Comparison of ENCODE assay signal across 8 mouse cellular contexts in genomic region chr6:99520676-99521037, GRCm38 (mm10). TPM values are rescaled to one million over a fixed set of nuclear protein-coding genes. Genes with fewer than 3 reads are reported as not detected.
A peak's percentile ranks its signal among the peaks of the same experiment; 100 is the strongest.
DNase-seq lines count a peak whose midpoint lies in the region; ATAC-seq and TF ChIP-seq lines count a peak whose summit lies in the region.

No protein-coding gene starts in this region.

- no peaks in the 10 kb centered on the region for H3K36me3 ChIP-seq in heart, embryonic 14.5 days (ENCODE audit: control insufficient read depth, insufficient read depth, low read length)
- no peaks in the 10 kb centered on the region for H3K36me3 ChIP-seq in MEL (ENCODE audit: control insufficient read depth in 1 of 2, insufficient read depth in 2 of 2, low read length in 2 of 2)
- no peaks in the 10 kb centered on the region for H3K36me3 ChIP-seq in heart, postnatal 0 days (replicated peaks; ENCODE audit: control insufficient read depth, insufficient read depth, low read length)
- H3K36me3 ChIP-seq in midbrain, embryonic 12.5 days = no peaks in the 10 kb centered on the region

- H3K4me2 ChIP-seq in heart, embryonic 14.5 days (ENCODE audit: low read length) = peak overlapping the region; percentile 75
- peak overlapping the region; percentile 93 for H3K4me2 ChIP-seq in heart, postnatal 0 days (ENCODE audit: low read depth, low read length)
- peak overlapping the region; percentile 92 for H3K4me2 ChIP-seq in midbrain, embryonic 12.5 days (replicated peaks)

- TF ChIP-seq RAD21 in MEL (IDR thresholded peaks at IDR 0.05; ENCODE audit: low read depth, low read length) = no peak

- H3K9me3 ChIP-seq in heart, embryonic 14.5 days (ENCODE audit: control insufficient read depth, low read length) = no peaks in the 10 kb centered on the region
- no peaks in the 10 kb centered on the region for H3K9me3 ChIP-seq in MEL (replicated peaks; ENCODE audit: insufficient read depth, low read length)
- no peaks in the 10 kb centered on the region for H3K9me3 ChIP-seq in heart, postnatal 0 days (replicated peaks; ENCODE audit: control insufficient read depth, low read length)
- H3K9me3 ChIP-seq in midbrain, embryonic 12.5 days = no peaks in the 10 kb centered on the region

- no peak for DNase-seq in heart, adult 9 months (ENCODE audit: low spot score in 2 of 2)
- DNase-seq in MEL (ENCODE audit: low read depth, low spot score) = no peak
- no peak for DNase-seq in heart, postnatal 0 days (ENCODE audit: low spot score)
- DNase-seq in right cerebral cortex, postnatal 36 days (ENCODE audit: low spot score in 2 of 2) = no peak
- no peak for DNase-seq in kidney, adult 18-20 months
- DNase-seq in spleen, postnatal 10 days (ENCODE audit: low spot score in 2 of 2) = no peak

- peak overlapping the region; percentile 98 for H3K9ac ChIP-seq in heart, embryonic 14.5 days (ENCODE audit: low read length)
- H3K9ac ChIP-seq in MEL (ENCODE audit: control insufficient read depth, low read depth, low read length, poor library complexity, severe bottlenecking) = peak overlapping the region; percentile 22; the same call in 1 of the 2 replicates
- peak overlapping the region; percentile 85 for H3K9ac ChIP-seq in heart, postnatal 0 days (replicated peaks; ENCODE audit: low read depth, low read length)
- H3K9ac ChIP-seq in midbrain, embryonic 12.5 days (replicated peaks) = peak overlapping the region; percentile 91

- 0 out of 4 replicates have a peak, but pooled peaks of 1 of the 2 experiments have one; percentile 18 for TF ChIP-seq POLR2A in MEL (IDR thresholded peaks at IDR 0.05; ENCODE audit: control insufficient read depth in 1 of 2, insufficient read depth in 1 of 2, low read depth in 1 of 2, low read length in 2 of 2, poor library complexity in 1 of 2)

- WGBS in heart, embryonic 14.5 days = 0% methylated on average over 25 of the region's 27 CpGs
- WGBS in heart, postnatal 0 days = 0% methylated on average over 24 of the region's 27 CpGs
- WGBS in midbrain, embryonic 12.5 days = 0% methylated on average over 27 of the region's 27 CpGs

- peak overlapping the region; percentile 84 to 100 for H3K27ac ChIP-seq in heart, embryonic 14.5 days (replicated peaks in 1 of 2; ENCODE audit: control insufficient read depth in 1 of 2, insufficient read depth in 1 of 2, low read depth in 2 of 2, low read length in 2 of 2)
- no peak overlapping the region for H3K27ac ChIP-seq in MEL (ENCODE audit: control insufficient read depth, low read depth, low read length)
- peak overlapping the region; percentile 99 for H3K27ac ChIP-seq in heart, postnatal 0 days (ENCODE audit: low read depth)
- peak overlapping the region; percentile 99 for H3K27ac ChIP-seq in midbrain, embryonic 12.5 days (replicated peaks)

- H3K79me2 ChIP-seq in MEL (ENCODE audit: control insufficient read depth, insufficient read depth, low read length, poor library complexity) = peaks cover 12% of the 10 kb centered on the region; the same call in 1 of the 2 replicates

- no peak for TF ChIP-seq CTCF in MEL (IDR thresholded peaks at IDR 0.05 in 2 of 3, conservative IDR thresholded peaks at IDR 0.05 in 1 of 3; ENCODE audit: control insufficient read depth in 1 of 3, insufficient read depth in 1 of 3, low read depth in 2 of 3, low read length in 3 of 3, poor library complexity in 1 of 3, severe bottlenecking in 1 of 3)
- TF ChIP-seq CTCF in heart, postnatal 0 days (IDR thresholded peaks at IDR 0.05; ENCODE audit: low read depth) = no peak

- ATAC-seq in heart, embryonic 14.5 days (ENCODE audit: insufficient number of reproducible peaks, insufficient read depth, low FRiP score, low read depth) = no peak; the same call in 1 of the 2 replicates
- no peak for ATAC-seq in heart, postnatal 0 days (ENCODE audit: insufficient read depth, low read depth)
- ATAC-seq in midbrain, embryonic 12.5 days (ENCODE audit: low FRiP score, low read depth) = no peak; the same call in none of the 2 replicates

- peak overlapping the region; percentile 90 to 92 for H3K4me3 ChIP-seq in heart, embryonic 14.5 days (ENCODE audit: control insufficient read depth in 1 of 2, insufficient read depth in 1 of 2, low read depth in 1 of 2, low read length in 2 of 2)
- H3K4me3 ChIP-seq in MEL (ENCODE audit: control insufficient read depth in 1 of 2, insufficient read depth in 1 of 2, low read depth in 2 of 2, low read length in 2 of 2) = no peak overlapping the region
- peak overlapping the region; percentile 72 for H3K4me3 ChIP-seq in heart, postnatal 0 days (ENCODE audit: low read depth, low read length)
- peak overlapping the region; percentile 80 for H3K4me3 ChIP-seq in midbrain, embryonic 12.5 days

- peaks cover 2 to 9% of the 10 kb centered on the region in 2 experiments; a peak in 2 of 4 replicates for H3K4me1 ChIP-seq in heart, embryonic 14.5 days (ENCODE audit: control insufficient read depth in 2 of 2, insufficient read depth in 2 of 2, low read length in 2 of 2)
- no peaks in the 10 kb centered on the region; a peak in 1 of 4 replicates for H3K4me1 ChIP-seq in MEL (ENCODE audit: control insufficient read depth in 1 of 2, insufficient read depth in 2 of 2, low read length in 2 of 2)
- no peaks in the 10 kb centered on the region for H3K4me1 ChIP-seq in heart, postnatal 0 days (ENCODE audit: control insufficient read depth, insufficient read depth)
- H3K4me1 ChIP-seq in midbrain, embryonic 12.5 days = peaks cover 36% of the 10 kb centered on the region

- H3K27me3 ChIP-seq in heart, embryonic 14.5 days (ENCODE audit: control insufficient read depth, insufficient read depth, low read length) = no peaks in the 10 kb centered on the region
- no peaks in the 10 kb centered on the region for H3K27me3 ChIP-seq in MEL (ENCODE audit: control insufficient read depth in 1 of 2, insufficient read depth in 2 of 2, low read length in 2 of 2)
- no peaks in the 10 kb centered on the region for H3K27me3 ChIP-seq in heart, postnatal 0 days (ENCODE audit: control insufficient read depth, insufficient read depth, low read length)
- no peaks in the 10 kb centered on the region for H3K27me3 ChIP-seq in midbrain, embryonic 12.5 days

- no peak for TF ChIP-seq EP300 in MEL (IDR thresholded peaks at IDR 0.05; ENCODE audit: low read depth in 1 of 2, low read length in 2 of 2)
- TF ChIP-seq EP300 in heart, postnatal 0 days (IDR thresholded peaks at IDR 0.05; ENCODE audit: low read depth) = no peak

TF ChIP-seq in MEL, 35 proteins besides CTCF, POLR2A, EP300 and RAD21:
- TF ChIP-seq RCOR1 (IDR thresholded peaks at IDR 0.05; ENCODE audit: low read depth, low read length) (no peak), CHD2 (IDR thresholded peaks at IDR 0.05; ENCODE audit: low read length) (no peak), BHLHE40 (IDR thresholded peaks at IDR 0.05; ENCODE audit: borderline replicate concordance, low read depth, low read length) (no peak)
TF ChIP-seq in MEL: peak in this region for 0.

RNA-seq across cellular contexts. Expression of gene Foxp1, which starts 1.9 kb away (rescaled TPM):
- 87.6 and 88.1 TPM in 2 replicates for polyA plus RNA-seq in heart, embryonic 14.5 days (2014; fragmentation: Nextera tagmentation; extraction: Ambion mirVana)
- 16.1 and 20.8 TPM in 2 replicates for total RNA-seq in MEL (2012; rRNA removed)
- 10 to 100 TPM in 1 of 2 experiments, not detected in 1; 42.0 TPM for polyA plus RNA-seq in MEL (2012; ENCODE audit: insufficient read depth in 1 of 2, insufficient read length in 2 of 2, low read depth in 1 of 2, low replicate concordance in 2 of 2, missing spikeins in 1 of 2)
- total RNA-seq in heart, postnatal 0 days (2014; rRNA removed; ENCODE audit: low replicate concordance) = 88.1 and 96.1 TPM in 2 replicates
- polyA plus RNA-seq in heart, postnatal 0 days (2015; fragmentation: Nextera tagmentation; extraction: Ambion mirVana) = 39.5 and 40.7 TPM in 2 replicates
- 91.7 and 96.6 TPM in 2 replicates for polyA plus RNA-seq in midbrain, embryonic 12.5 days (2016; fragmentation: Nextera tagmentation; extraction: Ambion mirVana)

Comparison
In these comparisons a context has a peak if more than half of its experiments do, and no peak if none do; other contexts are left out.
1. H3K4me3 ChIP-seq: peak in heart, embryonic 14.5 days (2 of 2), heart, postnatal 0 days (single experiment) and midbrain, embryonic 12.5 days (single experiment); none in MEL (0 of 2).
2. H3K9ac ChIP-seq: peak in every context shown above with its lines; median percentile 98 in heart, embryonic 14.5 days; 91 in midbrain, embryonic 12.5 days; 85 in heart, postnatal 0 days; 22 in MEL.
3. Peak in every context shown above with its lines, with median percentiles within 50 percentile points of each other: H3K4me2 ChIP-seq.